ENCODE assay signal across 11 mouse cellular contexts in the genomic region with DNA sequence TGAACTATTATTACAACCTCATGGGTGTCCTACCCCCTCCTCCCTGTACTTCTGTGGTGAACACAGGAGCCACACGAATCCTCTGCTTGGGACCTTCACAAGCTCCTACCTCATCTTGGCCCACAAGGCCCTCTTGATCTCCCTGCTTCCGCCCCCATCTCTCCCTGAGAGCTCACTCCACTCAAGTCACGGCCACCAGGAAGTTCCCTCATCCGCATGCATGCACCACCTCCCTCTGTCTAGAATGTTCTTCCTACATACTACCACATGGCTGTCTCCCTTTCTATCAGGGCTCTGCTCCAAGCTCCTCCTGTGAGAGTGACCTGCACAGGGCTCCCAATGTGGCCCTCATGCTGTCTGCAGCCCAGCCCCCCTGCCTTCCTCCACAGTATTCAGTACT. TPM values are rescaled to one million over a fixed set of nuclear protein-coding genes. Genes with fewer than 3 reads are reported as not detected.
DNase-seq lines count a peak whose midpoint lies in the region; ATAC-seq and TF ChIP-seq lines count a peak whose summit lies in the region.
"Had no signal": no experiment of that assay in that cellular context is flagged by ENCODE, and none has a peak within 500 bp of the region (broad histone marks: within the 10 kb centered on the region; RNA-seq: fewer than 3 reads in every experiment).

No protein-coding gene starts in this region.

- TF ChIP-seq EP300 in stomach, postnatal 0 days (optimal IDR thresholded peaks at IDR 0.05) = no peak

- H3K4me1 ChIP-seq in forebrain, embryonic 10.5 days = peaks cover 81% of the 10 kb centered on the region
- H3K4me1 ChIP-seq in forebrain, embryonic 16.5 days (replicated peaks; ENCODE audit: control insufficient read depth, insufficient read depth, low read length) = peaks cover 29% of the 10 kb centered on the region
- H3K4me1 ChIP-seq in hindbrain, embryonic 10.5 days (replicated peaks) = peaks cover 81% of the 10 kb centered on the region
- H3K4me1 ChIP-seq in hindbrain, postnatal 0 days (ENCODE audit: insufficient read depth, low read length) = peaks cover 35% of the 10 kb centered on the region
- H3K4me1 ChIP-seq in stomach, postnatal 0 days (replicated peaks; ENCODE audit: control insufficient read depth, insufficient read depth) = peaks cover 4% of the 10 kb centered on the region; the same call in 1 of the 2 replicates

- ATAC-seq in forebrain, embryonic 16.5 days = no peak
- ATAC-seq in hindbrain, postnatal 0 days = no peak
- ATAC-seq in stomach, postnatal 0 days (ENCODE audit: low FRiP score, low TSS enrichment) = no peak

- no peaks in the 10 kb centered on the region for H3K27me3 ChIP-seq in forebrain, embryonic 10.5 days (ENCODE audit: poor library complexity, severe bottlenecking)
- no peaks in the 10 kb centered on the region for H3K27me3 ChIP-seq in forebrain, embryonic 16.5 days (replicated peaks; ENCODE audit: control insufficient read depth, insufficient read depth, low read length)
- H3K27me3 ChIP-seq in hindbrain, embryonic 10.5 days (ENCODE audit: insufficient read depth, poor library complexity, severe bottlenecking) = no peaks in the 10 kb centered on the region
- no peaks in the 10 kb centered on the region for H3K27me3 ChIP-seq in hindbrain, postnatal 0 days (ENCODE audit: insufficient read depth, low read length)
- H3K27me3 ChIP-seq in stomach, postnatal 0 days (ENCODE audit: control insufficient read depth, insufficient read depth, low read length) = no peaks in the 10 kb centered on the region

- DNase-seq in forebrain, embryonic 10.5 days (ENCODE audit: extremely low spot score, low spot score) = no peak
- DNase-seq in hindbrain, embryonic 10.5 days (ENCODE audit: low spot score) = no peak
- no peak for DNase-seq in hindbrain, postnatal 0 days (ENCODE audit: low spot score)
- peak; percentile 29 for DNase-seq in retina, postnatal 1 day
- DNase-seq in retina, embryonic 14.5 days (ENCODE audit: low spot score) = no peak
- no peak for DNase-seq in stomach, postnatal 0 days (ENCODE audit: low spot score)
- DNase-seq in ovary, adult 18-20 months (ENCODE audit: low spot score) = no peak
- DNase-seq: kidney, adult 11 months; lung, postnatal 36 days; thymus, postnatal 14 days had no signal

- TF ChIP-seq CTCF in hindbrain, postnatal 0 days (IDR thresholded peaks at IDR 0.05; ENCODE audit: low read depth) = no peak
- no peak for TF ChIP-seq CTCF in stomach, postnatal 0 days (IDR thresholded peaks at IDR 0.05; ENCODE audit: low read depth)

- H3K36me3 ChIP-seq in forebrain, embryonic 10.5 days (replicated peaks) = peaks cover 25% of the 10 kb centered on the region
- H3K36me3 ChIP-seq in forebrain, embryonic 16.5 days (ENCODE audit: control insufficient read depth, insufficient read depth) = no peaks in the 10 kb centered on the region
- H3K36me3 ChIP-seq in hindbrain, embryonic 10.5 days = peaks cover 33% of the 10 kb centered on the region
- peaks cover 4% of the 10 kb centered on the region for H3K36me3 ChIP-seq in hindbrain, postnatal 0 days (ENCODE audit: insufficient read depth, low read length)
- no peaks in the 10 kb centered on the region for H3K36me3 ChIP-seq in stomach, postnatal 0 days (ENCODE audit: control insufficient read depth, insufficient read depth, low read length)

- H3K27ac ChIP-seq in forebrain, embryonic 10.5 days = peak overlapping the region; percentile 79
- no peak overlapping the region for H3K27ac ChIP-seq in forebrain, embryonic 16.5 days (ENCODE audit: low read length)
- peak overlapping the region; percentile 72 for H3K27ac ChIP-seq in hindbrain, embryonic 10.5 days
- H3K27ac ChIP-seq in hindbrain, postnatal 0 days = no peak overlapping the region
- H3K27ac ChIP-seq in stomach, postnatal 0 days (replicated peaks) = peak overlapping the region; percentile 86

- no peak overlapping the region for H3K9ac ChIP-seq in forebrain, embryonic 16.5 days (replicated peaks; ENCODE audit: low read depth, low read length)
- H3K9ac ChIP-seq in hindbrain, postnatal 0 days (replicated peaks; ENCODE audit: low read length) = no peak overlapping the region
- no peak overlapping the region for H3K9ac ChIP-seq in stomach, postnatal 0 days (ENCODE audit: low read length)

- H3K9me3 ChIP-seq in forebrain, embryonic 10.5 days = no peaks in the 10 kb centered on the region
- H3K9me3 ChIP-seq in forebrain, embryonic 16.5 days (ENCODE audit: control insufficient read depth, low read length) = no peaks in the 10 kb centered on the region
- no peaks in the 10 kb centered on the region for H3K9me3 ChIP-seq in hindbrain, embryonic 10.5 days
- H3K9me3 ChIP-seq in hindbrain, postnatal 0 days (ENCODE audit: low read length) = no peaks in the 10 kb centered on the region
- no peaks in the 10 kb centered on the region for H3K9me3 ChIP-seq in stomach, postnatal 0 days (ENCODE audit: control insufficient read depth, low read length)

- 84% methylated on average over 4 of the region's 4 CpGs for WGBS in forebrain, embryonic 10.5 days
- 63% methylated on average over 4 of the region's 4 CpGs for WGBS in forebrain, embryonic 16.5 days
- WGBS in hindbrain, embryonic 10.5 days = 74% methylated on average over 4 of the region's 4 CpGs
- 50% methylated on average over 4 of the region's 4 CpGs for WGBS in hindbrain, postnatal 0 days
- 47% methylated on average over 4 of the region's 4 CpGs for whole genome bisulfite sequencing in stomach, postnatal 0 days

- H3K4me2 ChIP-seq in forebrain, embryonic 16.5 days (ENCODE audit: low read length) = no peak overlapping the region
- no peak overlapping the region for H3K4me2 ChIP-seq in hindbrain, postnatal 0 days (ENCODE audit: low read depth, low read length)
- no peak overlapping the region for H3K4me2 ChIP-seq in stomach, postnatal 0 days (replicated peaks; ENCODE audit: low read depth)

- no peak overlapping the region for H3K4me3 ChIP-seq in forebrain, embryonic 10.5 days
- H3K4me3 ChIP-seq in forebrain, embryonic 16.5 days (replicated peaks; ENCODE audit: low read length) = no peak overlapping the region
- no peak overlapping the region for H3K4me3 ChIP-seq in hindbrain, embryonic 10.5 days
- no peak overlapping the region for H3K4me3 ChIP-seq in hindbrain, postnatal 0 days (ENCODE audit: low read length)
- no peak overlapping the region for H3K4me3 ChIP-seq in stomach, postnatal 0 days (ENCODE audit: low read depth, low read length)

RNA-seq across cellular contexts. Expression of gene Arhgef10l, which starts 36.8 kb away (rescaled TPM):
- polyA plus RNA-seq in forebrain, embryonic 10.5 days (2016; fragmentation: Nextera tagmentation; extraction: Ambion mirVana) = 22.1 and 23.0 TPM in 2 replicates
- polyA plus RNA-seq in forebrain, embryonic 16.5 days (2015; fragmentation: Nextera tagmentation; extraction: Ambion mirVana) = 20.5 and 23.0 TPM in 2 replicates
- polyA plus RNA-seq in hindbrain, embryonic 10.5 days (2016; fragmentation: Nextera tagmentation; extraction: Ambion mirVana) = 23.7 and 32.3 TPM in 2 replicates
- total RNA-seq in hindbrain, postnatal 0 days (2014; rRNA removed) = 79.2 and 79.4 TPM in 2 replicates
- polyA plus RNA-seq in hindbrain, postnatal 0 days (2015; fragmentation: Nextera tagmentation; extraction: Ambion mirVana) = 22.5 and 22.6 TPM in 2 replicates
- polyA plus RNA-seq in stomach, postnatal 0 days (2015; fragmentation: Nextera tagmentation; extraction: Ambion mirVana) = 11.3 and 12.7 TPM in 2 replicates

Comparison
In these comparisons a context has a peak if more than half of its experiments do, and no peak if none do; other contexts are left out.
1. H3K27ac ChIP-seq: peak in forebrain, embryonic 10.5 days (single experiment), hindbrain, embryonic 10.5 days (single experiment) and stomach, postnatal 0 days (single experiment); none in forebrain, embryonic 16.5 days (single experiment) and hindbrain, postnatal 0 days (single experiment).